In the genomic region with DNA sequence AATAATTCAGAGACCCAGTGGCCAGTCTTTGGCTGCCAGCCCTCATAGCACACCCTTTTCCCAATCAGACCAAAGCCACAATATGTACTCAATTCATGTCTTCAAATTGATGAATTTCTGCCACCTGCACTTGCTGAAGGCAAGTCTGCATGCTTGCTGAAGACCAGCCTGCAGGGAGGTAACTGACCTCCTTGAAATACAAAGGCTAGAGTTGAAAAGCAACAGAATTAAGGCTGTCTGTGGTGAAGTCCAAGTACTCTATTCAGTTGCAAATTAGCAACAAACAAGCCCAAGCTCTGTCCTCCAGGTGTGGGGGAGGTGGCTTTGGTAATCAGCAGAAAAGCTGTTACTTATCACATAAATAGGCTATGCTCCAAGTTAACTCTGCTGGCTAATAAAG, we compare ENCODE assay signal across 23 mouse cellular contexts. TPM values are rescaled to one million over a fixed set of nuclear protein-coding genes. Genes with fewer than 3 reads are reported as not detected.
A peak's percentile ranks its signal among the peaks of the same experiment; 100 is the strongest.
DNase-seq lines count a peak whose midpoint lies in the region; ATAC-seq and TF ChIP-seq lines count a peak whose summit lies in the region.
"Had no signal": no experiment of that assay in that cellular context is flagged by ENCODE, and none has a peak within 500 bp of the region (broad histone marks: within the 10 kb centered on the region; RNA-seq: fewer than 3 reads in every experiment).

No protein-coding gene starts in this region.

- TF ChIP-seq POLR2A in ES-Bruce4 (IDR thresholded peaks at IDR 0.05; ENCODE audit: insufficient read depth, low read length), result no peak

- no peak overlapping the region for H3K9ac ChIP-seq in forebrain, embryonic 12.5 days
- no peak overlapping the region for H3K9ac ChIP-seq in ES-Bruce4 (ENCODE audit: low read depth, poor library complexity, severe bottlenecking)
- H3K9ac ChIP-seq in hindbrain, embryonic 16.5 days (ENCODE audit: low read depth, low read length), result no peak overlapping the region
- H3K9ac ChIP-seq: embryonic facial prominence, embryonic 13.5 days; limb, embryonic 12.5 days; liver, embryonic 13.5 days; lung, embryonic 15.5 days had no signal

- H3K27me3 ChIP-seq in forebrain, embryonic 12.5 days, result no peaks in the 10 kb centered on the region
- H3K27me3 ChIP-seq in forebrain, embryonic 10.5 days (ENCODE audit: poor library complexity, severe bottlenecking), result no peaks in the 10 kb centered on the region
- H3K27me3 ChIP-seq in ES-Bruce4 (ENCODE audit: control insufficient read depth, insufficient read depth, low read length, poor library complexity, severe bottlenecking), result no peaks in the 10 kb centered on the region
- no peaks in the 10 kb centered on the region for H3K27me3 ChIP-seq in hindbrain, embryonic 16.5 days (replicated peaks; ENCODE audit: control insufficient read depth, insufficient read depth, low read length)
- H3K27me3 ChIP-seq: embryonic facial prominence, embryonic 13.5 days; limb, embryonic 12.5 days; liver, embryonic 13.5 days; lung, embryonic 15.5 days; Patski had no signal

- no peaks in the 10 kb centered on the region for H3K9me3 ChIP-seq in forebrain, embryonic 12.5 days
- H3K9me3 ChIP-seq in forebrain, embryonic 10.5 days, result no peaks in the 10 kb centered on the region
- H3K9me3 ChIP-seq in ES-Bruce4 (replicated peaks; ENCODE audit: control insufficient read depth, insufficient read depth, low read length, poor library complexity, severe bottlenecking), result peaks cover 5% of the 10 kb centered on the region; the same call in 1 of the 2 replicates
- no peaks in the 10 kb centered on the region for H3K9me3 ChIP-seq in hindbrain, embryonic 16.5 days (ENCODE audit: control insufficient read depth, low read length)
- H3K9me3 ChIP-seq: embryonic facial prominence, embryonic 13.5 days; limb, embryonic 12.5 days; liver, embryonic 13.5 days; lung, embryonic 15.5 days had no signal

- H3K36me3 ChIP-seq in forebrain, embryonic 12.5 days (replicated peaks), result no peaks in the 10 kb centered on the region
- H3K36me3 ChIP-seq in forebrain, embryonic 10.5 days (replicated peaks), result no peaks in the 10 kb centered on the region
- no peaks in the 10 kb centered on the region for H3K36me3 ChIP-seq in ES-Bruce4 (ENCODE audit: control insufficient read depth, insufficient read depth, low read length, poor library complexity, severe bottlenecking)
- H3K36me3 ChIP-seq in hindbrain, embryonic 16.5 days (ENCODE audit: control insufficient read depth, insufficient read depth, low read length), result no peaks in the 10 kb centered on the region
- H3K36me3 ChIP-seq: embryonic facial prominence, embryonic 13.5 days; limb, embryonic 12.5 days; liver, embryonic 13.5 days; lung, embryonic 15.5 days had no signal

- no peak for DNase-seq in forebrain, embryonic 10.5 days (ENCODE audit: extremely low spot score, low spot score)
- DNase-seq in ZHBTc4 (ENCODE audit: low read depth, low spot score), result peak; percentile 82
- no peak for DNase-seq in spleen, postnatal 14 days (ENCODE audit: low spot score in 2 of 2)
- no peak for DNase-seq in cerebellum, postnatal 10 days
- DNase-seq in cerebellum, postnatal 25 days, result no peak
- DNase-seq: cerebellum, postnatal 36 days; gastrocnemius, adult 2 months; heart, adult 11 months; kidney, adult 18-20 months; kidney, postnatal 14 days; liver, embryonic 13.5 days; spleen, adult 18-20 months had no signal

- TF ChIP-seq EP300 in ES-Bruce4 (IDR thresholded peaks at IDR 0.05; ENCODE audit: insufficient read depth, low read depth, low read length), result peak; percentile 74

- 0 out of 2 replicates have a peak, but pooled peaks have one; percentile 49 for ATAC-seq in forebrain, embryonic 12.5 days (ENCODE audit: low FRiP score)
- ATAC-seq in hindbrain, embryonic 16.5 days, result peak; percentile 56; the same call in 1 of the 2 replicates
- ATAC-seq: Patski had no signal

- H3K4me1 ChIP-seq in forebrain, embryonic 12.5 days, result peaks cover 4% of the 10 kb centered on the region
- H3K4me1 ChIP-seq in forebrain, embryonic 10.5 days, result peaks cover 13% of the 10 kb centered on the region; the same call in 1 of the 2 replicates
- H3K4me1 ChIP-seq in ES-Bruce4 (ENCODE audit: control insufficient read depth, insufficient read depth, low read length), result peaks cover 1% of the 10 kb centered on the region
- no peaks in the 10 kb centered on the region for H3K4me1 ChIP-seq in hindbrain, embryonic 16.5 days (ENCODE audit: control insufficient read depth, insufficient read depth, low read depth, low read length)
- H3K4me1 ChIP-seq: embryonic facial prominence, embryonic 13.5 days; limb, embryonic 12.5 days; liver, embryonic 13.5 days; lung, embryonic 15.5 days had no signal

- no peak overlapping the region for H3K4me3 ChIP-seq in forebrain, embryonic 12.5 days (replicated peaks)
- no peak overlapping the region for H3K4me3 ChIP-seq in forebrain, embryonic 10.5 days
- H3K4me3 ChIP-seq in ES-Bruce4 (ENCODE audit: low read depth, low read length), result no peak overlapping the region
- H3K4me3 ChIP-seq in hindbrain, embryonic 16.5 days (ENCODE audit: low read length), result no peak overlapping the region
- H3K4me3 ChIP-seq: embryonic facial prominence, embryonic 13.5 days; gastrocnemius, adult 2 months; limb, embryonic 12.5 days; liver, embryonic 13.5 days; lung, embryonic 15.5 days had no signal

- H3K4me2 ChIP-seq in forebrain, embryonic 12.5 days, result no peak overlapping the region
- H3K4me2 ChIP-seq in hindbrain, embryonic 16.5 days (ENCODE audit: low read length), result no peak overlapping the region
- H3K4me2 ChIP-seq: embryonic facial prominence, embryonic 13.5 days; limb, embryonic 12.5 days; liver, embryonic 13.5 days; lung, embryonic 15.5 days had no signal

- H3K27ac ChIP-seq in forebrain, embryonic 12.5 days, result no peak overlapping the region
- H3K27ac ChIP-seq in forebrain, embryonic 10.5 days, result no peak overlapping the region
- H3K27ac ChIP-seq in ES-Bruce4 (ENCODE audit: insufficient read depth, low read length), result peak overlapping the region; percentile 91
- no peak overlapping the region for H3K27ac ChIP-seq in hindbrain, embryonic 16.5 days (ENCODE audit: low read depth, low read length)
- H3K27ac ChIP-seq: embryonic facial prominence, embryonic 13.5 days; gastrocnemius, adult 2 months; limb, embryonic 12.5 days; liver, embryonic 13.5 days; lung, embryonic 15.5 days; macrophage had no signal

- no peak for TF ChIP-seq CTCF in ES-Bruce4 (IDR thresholded peaks at IDR 0.05; ENCODE audit: low read depth, low read length)

RNA-seq across cellular contexts. Expression of gene Vmn2r23, which starts 5.3 kb away (rescaled TPM):
- polyA plus RNA-seq in forebrain, embryonic 12.5 days (2016; fragmentation: Nextera tagmentation; extraction: Ambion mirVana), result not detected in 2 replicates
- polyA plus RNA-seq in forebrain, embryonic 10.5 days (2016; fragmentation: Nextera tagmentation; extraction: Ambion mirVana), result not detected in 2 replicates
- polyA plus RNA-seq in ES-Bruce4 (2011; ENCODE audit: insufficient read depth, insufficient read length, low read depth, missing spikeins), result not detected in 2 replicates
- polyA plus RNA-seq in hindbrain, embryonic 16.5 days (2015; fragmentation: Nextera tagmentation; extraction: Ambion mirVana), result not detected in 2 replicates
- polyA plus RNA-seq: embryonic facial prominence, embryonic 13.5 days; heart, embryonic 14.5 days; limb, embryonic 12.5 days; liver, embryonic 13.5 days; lung, embryonic 15.5 days; macrophage; Patski; stomach, embryonic 16.5 days; thymus, postnatal 0 days had no signal

RNA-seq across cellular contexts. Expression of gene Vmn2r22, which starts 46.7 kb away (rescaled TPM):
- not detected in 2 replicates for polyA plus RNA-seq in forebrain, embryonic 12.5 days (2016; fragmentation: Nextera tagmentation; extraction: Ambion mirVana)
- not detected in 2 replicates for polyA plus RNA-seq in forebrain, embryonic 10.5 days (2016; fragmentation: Nextera tagmentation; extraction: Ambion mirVana)
- polyA plus RNA-seq in ES-Bruce4 (2011; ENCODE audit: insufficient read depth, insufficient read length, low read depth, missing spikeins), result not detected in 2 replicates
- polyA plus RNA-seq in hindbrain, embryonic 16.5 days (2015; fragmentation: Nextera tagmentation; extraction: Ambion mirVana), result not detected in 2 replicates
- polyA plus RNA-seq: embryonic facial prominence, embryonic 13.5 days; heart, embryonic 14.5 days; limb, embryonic 12.5 days; liver, embryonic 13.5 days; lung, embryonic 15.5 days; macrophage; Patski; stomach, embryonic 16.5 days; thymus, postnatal 0 days had no signal
